Comparison of ENCODE assay signal across 7 mouse cellular contexts in genomic region chr2:153632871-153633226, GRCm38 (mm10). TPM values are rescaled to one million over a fixed set of nuclear protein-coding genes. Genes with fewer than 3 reads are reported as not detected.
DNase-seq lines count a peak whose midpoint lies in the region; ATAC-seq and TF ChIP-seq lines count a peak whose summit lies in the region.

No protein-coding gene starts in this region.

- H3K36me3 ChIP-seq in spleen, adult 2 months (ENCODE audit: control insufficient read depth, insufficient read depth, low read length): peaks cover 6% of the 10 kb centered on the region
- H3K36me3 ChIP-seq in forebrain, embryonic 13.5 days (ENCODE audit: poor library complexity, severe bottlenecking): peaks cover 13% of the 10 kb centered on the region
- H3K36me3 ChIP-seq in liver, embryonic 14.5 days (replicated peaks; ENCODE audit: control insufficient read depth, insufficient read depth, low read depth): no peaks in the 10 kb centered on the region; the same call in 1 of the 2 replicates

- peak overlapping the region; percentile 96 for H3K9ac ChIP-seq in forebrain, embryonic 13.5 days
- peak overlapping the region; percentile 96 for H3K9ac ChIP-seq in liver, embryonic 14.5 days (replicated peaks)

- no peak for TF ChIP-seq CTCF in spleen, adult 2 months (IDR thresholded peaks at IDR 0.05; ENCODE audit: extremely low read depth, insufficient read depth, insufficient read length, insufficient replicate concordance)
- TF ChIP-seq CTCF in liver, embryonic 14.5 days (IDR thresholded peaks at IDR 0.05; ENCODE audit: low read depth): no peak

- WGBS in spleen, adult 2 months: 4% methylated on average over 2 of the region's 2 CpGs
- WGBS in forebrain, embryonic 13.5 days: 32% methylated on average over 2 of the region's 2 CpGs
- WGBS in liver, embryonic 14.5 days (ENCODE audit: insufficient replicate concordance): 6% methylated on average over 2 of the region's 2 CpGs

- ATAC-seq in forebrain, embryonic 13.5 days: peak; percentile 36
- peak; percentile 5; the same call in 1 of the 2 replicates for ATAC-seq in liver, embryonic 14.5 days (ENCODE audit: insufficient read depth)

- H3K9me3 ChIP-seq in forebrain, embryonic 13.5 days (replicated peaks): no peaks in the 10 kb centered on the region
- H3K9me3 ChIP-seq in liver, embryonic 14.5 days (ENCODE audit: control insufficient read depth, low read length): no peaks in the 10 kb centered on the region

- peak overlapping the region; percentile 78 for H3K4me2 ChIP-seq in forebrain, embryonic 13.5 days
- peak overlapping the region; percentile 86 for H3K4me2 ChIP-seq in liver, embryonic 14.5 days (ENCODE audit: low read depth)

- TF ChIP-seq POLR2A in spleen, adult 2 months (IDR thresholded peaks at IDR 0.05; ENCODE audit: low read depth, low read length): no peak

- H3K27ac ChIP-seq in spleen, adult 2 months (ENCODE audit: insufficient read depth, low read length): peak overlapping the region; percentile 69
- H3K27ac ChIP-seq in forebrain, embryonic 13.5 days: peak overlapping the region; percentile 88; the same call in 1 of the 2 replicates
- no peak overlapping the region for H3K27ac ChIP-seq in liver, embryonic 14.5 days

- peak overlapping the region; percentile 84 for H3K4me3 ChIP-seq in spleen, adult 2 months (ENCODE audit: extremely low read depth, insufficient read depth, insufficient read length)
- H3K4me3 ChIP-seq in forebrain, embryonic 13.5 days: peak overlapping the region; percentile 92
- H3K4me3 ChIP-seq in liver, embryonic 14.5 days (ENCODE audit: insufficient read depth in 1 of 2, low read depth in 2 of 2, low read length in 2 of 2): peak overlapping the region; percentile 77 to 98

- H3K4me1 ChIP-seq in spleen, adult 2 months (ENCODE audit: control insufficient read depth, insufficient read depth, insufficient read length): no peaks in the 10 kb centered on the region; the same call in 1 of the 2 replicates
- peaks cover 17% of the 10 kb centered on the region for H3K4me1 ChIP-seq in forebrain, embryonic 13.5 days
- peaks cover 3 to 15% of the 10 kb centered on the region in 2 experiments for H3K4me1 ChIP-seq in liver, embryonic 14.5 days (replicated peaks; ENCODE audit: control insufficient read depth in 2 of 2, insufficient read depth in 2 of 2, low read length in 1 of 2)

- intact Hi-C loops in left cerebral cortex, postnatal 10 days (cut with DNase I): no loop called here

- TF ChIP-seq EP300 in liver, embryonic 14.5 days (IDR thresholded peaks at IDR 0.05; ENCODE audit: low read depth): no peak

- no peaks in the 10 kb centered on the region for H3K27me3 ChIP-seq in spleen, adult 2 months (ENCODE audit: control insufficient read depth, insufficient read depth, low read length)
- H3K27me3 ChIP-seq in forebrain, embryonic 13.5 days: no peaks in the 10 kb centered on the region
- H3K27me3 ChIP-seq in liver, embryonic 14.5 days (ENCODE audit: control insufficient read depth, insufficient read depth, low read length): no peaks in the 10 kb centered on the region

- no peak for DNase-seq in spleen, adult 2 months (ENCODE audit: low read depth in 1 of 2, low spot score in 2 of 2)
- DNase-seq in spleen, postnatal 36 days (ENCODE audit: low spot score in 2 of 2): no peak
- no peak for DNase-seq in liver, embryonic 14.5 days (ENCODE audit: low read depth in 3 of 3, low spot score in 3 of 3)
- no peak for DNase-seq in ovary, postnatal 36 days (ENCODE audit: low spot score)
- no peak for DNase-seq in left cerebral cortex, postnatal 10 days (ENCODE audit: extremely low spot score in 1 of 2, low spot score in 2 of 2)
- DNase-seq in cerebellum, adult 9-11 months: no peak

RNA-seq across cellular contexts. Expression of gene Commd7, which starts 0.3 kb away (rescaled TPM):
- 13.2 and 15.3 TPM in 2 replicates for polyA plus RNA-seq in spleen, adult 2 months (2012; rRNA removed)
- polyA plus RNA-seq in forebrain, embryonic 13.5 days (2015; fragmentation: Nextera tagmentation; extraction: Ambion mirVana): 80.2 and 81.1 TPM in 2 replicates
- 5.4 and 9.5 TPM in 2 replicates for polyA plus RNA-seq in liver, embryonic 14.5 days (2012; rRNA removed)
- 24.9 and 25.4 TPM in 2 replicates for polyA plus RNA-seq in liver, embryonic 14.5 days (2014; fragmentation: Nextera tagmentation; extraction: Ambion mirVana)
- total RNA-seq in left cerebral cortex, postnatal 10 days (2021): 10 to 100 TPM; 32.9 to 36.5 TPM

RNA-seq across cellular contexts. Expression of gene Dnmt3b, which starts 16.4 kb away (rescaled TPM):
- polyA plus RNA-seq in spleen, adult 2 months (2012; rRNA removed): 2.4 and 2.9 TPM in 2 replicates
- polyA plus RNA-seq in forebrain, embryonic 13.5 days (2015; fragmentation: Nextera tagmentation; extraction: Ambion mirVana): 4.1 and 4.8 TPM in 2 replicates
- 2.2 and 2.8 TPM in 2 replicates for polyA plus RNA-seq in liver, embryonic 14.5 days (2012; rRNA removed)
- 4.1 and 4.3 TPM in 2 replicates for polyA plus RNA-seq in liver, embryonic 14.5 days (2014; fragmentation: Nextera tagmentation; extraction: Ambion mirVana)
- 1 to 10 TPM; 1.5 to 1.7 TPM for total RNA-seq in left cerebral cortex, postnatal 10 days (2021)
